Mouse (Mus musculus) heart, postnatal 0 days (tissue): ENCODE measurements around the gene Psme4.

Experiments
- CTCF ChIP-seq: IDR thresholded peaks from 2 replicates; pipeline ENCODE4 v1.5.1; 2016; ENCODE audit warnings: antibody characterized with exemption, control low read depth, low read depth
- EP300 ChIP-seq: IDR thresholded peaks from 2 replicates; pipeline ENCODE4 v1.6.1; 2016; ENCODE audit warnings: antibody characterized with exemption, low read depth

GRCm38 (mm10) chr11:30770817-30771216 lies 709 bp upstream of the Psme4 start:
- TF ChIP-seq CTCF (no peak), EP300 (no peak)
